Mouse (Mus musculus) heart, postnatal 10 days (tissue): ENCODE results near the gene Ovol2. TPM values are rescaled to one million over a fixed set of nuclear protein-coding genes. Genes with fewer than 3 reads are reported as not detected.

ENCODE experiments used
- DNase-seq, 2 experiments: peaks; one replicate each; pipeline ENCODE4 v3.0.0; 2021
- intact Hi-C: fragments of 180-260 bp; cut with DNase I; formaldehyde crosslinking; loops from one replicate; pipeline ENCODE4 v1.15.1; 2025
- total RNA-seq, 2 experiments: library from RNA; stranded (reverse); gene quantifications; 2 replicates each; pipeline ENCODE4 v1.2.3; 2021

Ovol2 gene
- total RNA-seq, 2 experiments from 2014 or later = not detected

DNA sequence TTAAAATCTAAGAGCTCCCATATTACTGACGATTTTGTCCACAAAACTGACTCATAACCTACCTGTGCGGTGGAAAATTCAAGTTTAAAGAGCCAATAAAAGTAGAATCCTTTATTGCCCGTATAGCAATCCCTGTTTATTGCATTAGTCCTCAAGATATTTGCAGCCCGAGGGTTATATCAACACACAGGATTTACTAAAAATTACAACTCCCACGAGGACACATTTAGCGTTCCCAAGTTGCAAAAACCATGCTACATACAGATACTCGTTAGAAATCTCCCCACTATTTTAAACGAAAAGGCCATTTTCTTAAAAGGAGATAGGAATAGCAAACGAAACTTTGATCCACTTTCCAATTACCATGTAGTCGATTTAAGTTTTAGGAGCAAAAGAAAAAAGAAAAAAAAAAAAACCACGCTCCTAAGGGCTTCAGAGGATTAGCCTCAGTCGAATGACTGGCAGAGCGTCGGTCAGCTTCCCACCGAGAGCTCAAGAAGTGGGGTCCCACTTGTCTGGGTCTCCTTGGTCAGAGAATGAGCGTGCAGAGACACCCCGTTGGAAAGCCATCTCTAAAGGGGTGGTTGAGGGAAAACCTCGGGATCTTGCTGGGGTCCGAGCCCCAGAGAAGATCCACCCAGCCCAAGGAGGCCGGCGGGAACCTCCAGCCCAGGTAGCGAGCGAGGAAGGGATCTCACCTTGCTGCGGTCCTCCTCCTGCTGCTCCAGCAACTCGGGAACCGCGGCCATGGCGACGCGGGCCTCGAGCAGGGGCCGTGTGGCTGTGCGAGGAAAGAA is 62.1 kb downstream of the Ovol2 start:
- no peak for DNase-seq
- intact Hi-C loops = loop anchor here (2.0 to 5.0 kb wide), 2 partner anchors 259 to 353 kb away; partner anchors contain the start of genes Dstn and Rrbp1

DNA sequence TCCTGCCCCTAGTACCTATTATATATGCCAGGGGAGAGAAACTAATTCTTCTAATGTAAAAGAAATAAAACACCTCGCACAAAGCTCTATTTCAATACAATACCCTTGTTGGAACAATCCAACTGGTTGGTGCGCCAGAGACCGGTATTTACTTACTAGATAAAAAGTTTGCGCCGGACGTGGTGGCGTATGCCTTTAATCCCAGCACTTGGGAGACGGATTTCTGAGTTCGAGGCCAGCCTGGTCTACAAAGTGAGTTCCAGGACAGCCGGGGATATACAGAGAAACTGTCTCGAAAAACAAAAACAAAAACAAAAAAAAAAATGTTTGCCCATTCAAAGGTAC is 62.7 kb downstream of the Ovol2 start:
- intact Hi-C loops = no loop called here

DNA sequence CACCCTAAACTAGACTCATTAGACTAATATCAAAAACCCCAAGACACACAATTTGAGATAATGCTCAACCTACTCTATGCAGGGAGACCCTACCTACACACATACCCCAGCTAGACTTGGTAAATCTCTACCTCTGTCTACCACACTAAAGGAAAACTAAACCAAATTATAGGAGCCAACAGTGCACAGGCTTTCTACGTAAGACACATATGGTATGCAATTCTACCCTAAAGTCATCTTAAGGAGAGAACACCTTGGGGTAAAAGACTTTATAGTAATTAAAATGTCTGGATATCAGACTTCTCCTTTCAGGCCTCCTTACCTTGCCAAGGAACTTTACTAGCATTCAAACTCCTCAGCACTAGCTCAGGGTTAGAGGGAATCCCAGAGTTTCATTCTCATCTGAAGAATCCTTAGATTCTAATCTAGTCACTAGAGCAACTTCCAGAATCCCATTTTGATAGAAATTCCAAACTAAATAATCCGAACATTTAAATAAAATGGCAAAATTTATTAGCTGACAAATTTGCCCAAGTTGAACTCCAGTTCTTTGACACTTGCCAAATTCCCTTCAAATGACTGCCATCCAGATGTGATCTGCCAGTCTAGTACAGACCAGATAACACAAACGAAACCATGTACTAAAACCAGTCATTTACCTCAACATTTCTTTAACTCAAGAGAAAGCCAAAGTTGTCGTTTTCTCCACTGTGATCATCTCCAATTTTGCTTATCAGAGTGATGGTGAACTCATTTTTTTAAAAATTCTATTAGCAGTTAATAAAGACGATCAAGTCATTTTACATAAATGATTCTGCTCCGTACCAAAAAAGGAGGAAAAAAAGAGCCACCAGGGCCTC is 63.3 kb downstream of the Ovol2 start:
- intact Hi-C loops = no loop called here
- DNase-seq = no peak

More for the DNA sequence above, 62.7 kb downstream of the Ovol2 start:
- DNase-seq = peak in 1 of 2 experiments; percentile 28

DNA sequence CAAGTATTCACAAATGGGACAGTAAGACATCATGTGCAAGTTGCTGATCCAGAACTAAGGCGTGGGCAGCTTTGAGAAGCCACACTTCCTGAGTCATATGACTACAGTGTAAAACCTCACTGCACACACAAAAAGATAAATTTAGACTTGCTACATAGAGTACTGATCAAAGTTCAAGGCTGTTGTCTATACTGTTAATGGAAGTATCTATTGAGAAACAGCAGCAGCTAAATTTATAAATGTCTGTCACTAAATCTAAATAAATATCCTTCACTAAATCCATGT is 64.3 kb downstream of the Ovol2 start:
- no peak for DNase-seq
- intact Hi-C loops = no loop called here

DNA sequence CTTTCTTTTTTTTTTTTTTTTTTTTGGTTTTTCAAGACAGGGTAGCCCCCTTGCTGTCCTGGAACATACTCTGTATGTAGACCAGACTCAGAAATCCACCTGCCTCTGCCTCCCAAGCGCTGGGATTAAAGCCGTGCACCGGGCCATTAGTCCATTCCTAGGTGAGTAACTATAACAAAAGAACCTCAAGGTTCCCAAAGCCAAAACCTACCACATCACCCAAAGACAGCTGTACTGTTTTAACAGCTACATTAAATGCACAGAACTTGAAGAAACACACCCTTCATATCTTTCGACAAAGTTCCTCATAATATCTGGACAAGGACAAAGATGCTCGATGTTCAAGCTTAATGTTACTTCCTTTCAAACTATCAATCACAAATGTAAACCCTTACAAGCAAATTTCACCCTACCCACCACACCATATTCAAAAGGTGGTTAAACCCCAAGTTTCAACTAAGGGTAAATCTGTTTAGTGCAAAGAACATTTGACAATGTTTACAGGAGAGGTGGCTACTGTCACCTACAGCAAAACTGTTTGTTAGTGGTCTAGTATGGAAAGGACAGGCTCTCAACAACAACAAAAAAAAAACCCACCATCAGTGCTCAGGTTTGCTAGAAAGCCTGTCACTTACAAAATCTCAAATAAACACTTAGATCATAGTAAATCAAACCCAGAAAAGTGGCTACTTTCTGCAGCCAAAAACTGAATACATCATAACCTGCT is 64.8 kb downstream of the Ovol2 start:
- DNase-seq = no peak
- intact Hi-C loops = no loop called here

DNA sequence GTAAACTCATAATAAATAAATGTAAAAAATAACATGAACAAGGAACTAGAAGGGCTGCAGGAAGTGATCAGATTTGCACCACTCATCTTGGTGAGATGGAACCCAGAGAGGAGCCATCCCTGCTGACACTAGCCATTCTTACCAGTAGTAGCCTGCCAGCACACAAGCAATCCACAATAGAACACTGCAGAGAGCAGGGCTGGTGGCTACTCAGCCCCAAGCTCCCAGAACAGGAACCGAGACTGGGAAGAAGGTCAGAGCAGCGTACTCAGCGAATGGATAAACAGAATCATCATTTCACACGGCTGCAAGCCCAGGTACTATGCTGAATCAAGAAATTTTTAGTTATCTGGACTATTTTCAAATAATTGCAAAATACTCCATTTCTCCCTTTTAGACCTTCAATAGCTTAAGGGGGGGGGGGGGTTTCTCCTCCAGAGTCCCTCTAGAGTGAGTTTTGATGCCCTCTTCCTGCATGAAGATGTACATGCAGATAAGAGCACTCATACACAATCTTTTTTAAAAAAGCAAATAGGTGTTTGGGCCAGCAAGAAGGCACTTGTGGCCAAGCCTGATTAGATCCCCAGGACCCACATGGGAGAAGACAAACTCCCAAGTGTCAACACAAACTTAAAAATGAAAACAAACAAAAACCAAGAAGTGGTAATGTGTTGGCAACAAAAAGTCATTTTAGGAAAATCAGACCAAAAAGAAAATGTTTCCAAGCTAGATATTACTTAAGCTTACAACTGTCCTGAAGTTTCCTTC is 65.8 kb downstream of the Ovol2 start:
- DNase-seq = no peak
- intact Hi-C loops = no loop called here

DNA sequence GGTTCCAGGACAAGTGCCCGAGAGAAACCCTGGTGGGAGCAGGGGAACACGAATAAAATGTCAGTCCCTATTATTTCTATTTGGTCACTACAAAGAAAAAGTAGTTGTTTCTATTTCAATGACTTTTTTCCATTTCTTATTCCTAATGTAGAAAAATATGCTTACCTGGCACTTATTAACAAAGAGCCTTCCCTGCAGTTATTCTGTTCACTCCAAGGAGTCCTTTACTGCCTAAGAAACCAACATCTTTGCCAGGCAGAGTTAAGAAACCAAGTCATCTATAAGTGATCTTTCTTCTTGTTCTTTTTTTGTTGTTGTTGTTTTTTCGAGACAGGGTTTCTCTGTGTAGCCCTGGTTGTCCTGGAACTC is 66.8 kb downstream of the Ovol2 start:
- DNase-seq = no peak
- intact Hi-C loops = no loop called here

DNA sequence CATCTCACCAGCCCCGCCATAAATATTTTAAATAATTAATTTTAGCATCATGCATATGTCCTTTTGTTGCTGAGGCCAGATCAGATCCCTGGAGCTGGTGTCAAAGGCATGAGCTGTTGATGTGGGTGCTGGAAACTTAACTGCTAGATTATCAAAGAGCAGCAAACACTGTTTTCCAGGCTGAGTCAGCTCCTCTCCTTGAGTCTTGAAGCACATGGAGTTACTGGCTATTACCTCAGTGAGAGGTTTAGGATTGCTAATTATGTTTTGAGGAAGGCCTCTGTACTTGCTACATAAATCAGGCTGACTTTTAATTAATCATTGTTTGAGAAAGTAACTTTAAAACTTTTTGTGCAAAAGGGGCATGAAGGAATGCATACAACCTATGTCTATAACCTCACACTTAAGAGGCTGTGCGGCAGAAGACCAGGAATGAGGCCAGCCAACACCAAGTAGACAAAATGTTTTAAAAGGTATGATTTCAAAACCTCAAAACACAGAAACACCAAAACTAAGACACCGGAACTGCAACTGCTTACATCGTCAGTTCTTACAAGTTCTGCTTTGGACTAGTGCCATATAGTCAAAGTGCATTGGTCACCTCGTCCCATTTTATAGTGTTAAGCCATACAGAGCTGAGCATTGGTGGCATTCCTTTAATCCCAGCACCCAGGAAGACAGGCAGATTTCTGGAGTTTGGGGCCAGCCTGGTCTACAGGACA is 67.4 kb downstream of the Ovol2 start:
- intact Hi-C loops = no loop called here
- DNase-seq = no peak

DNA sequence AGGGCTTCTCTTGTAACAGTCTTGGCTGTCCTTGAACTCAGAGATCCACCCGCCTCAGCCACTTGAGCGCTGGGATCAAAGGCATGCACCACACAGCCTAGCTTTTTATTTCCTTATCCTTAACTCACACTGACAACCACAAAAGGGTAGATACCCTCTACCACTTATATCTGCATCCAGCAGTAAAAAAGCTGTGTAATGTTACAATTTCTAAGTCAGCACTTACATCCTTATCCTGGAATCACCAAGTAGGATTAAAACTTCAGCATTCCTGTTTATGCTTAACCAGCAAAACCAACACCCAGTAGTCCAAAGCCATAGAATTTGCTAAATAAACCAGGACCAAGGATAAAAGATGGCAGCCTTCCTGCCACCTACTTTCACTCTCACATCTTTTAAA is 69.1 kb downstream of the Ovol2 start:
- DNase-seq = no peak
- intact Hi-C loops = loop anchor here (2.0 kb wide), 1 partner anchor 22 kb away; no protein-coding TSS in a partner anchor

Other genes with a start within 250 kb of the Ovol2 start
- 10 to 100 TPM in 1 of 2 experiments, 1 to 10 TPM in 1; 9.8 to 11.5 TPM for gene Mgme1, start 61.5 kb downstream of the Ovol2 start, total RNA-seq
- 10 to 100 TPM; 60.1 to 68.5 TPM for gene Snx5, start 61.2 kb downstream of the Ovol2 start, total RNA-seq
- 10 to 100 TPM; 30.3 to 32.5 TPM for gene Kat14, start 36.8 kb upstream of the Ovol2 start, total RNA-seq
- gene Pet117, start 36.9 kb upstream of the Ovol2 start, total RNA-seq = 10 to 100 TPM in 1 of 2 experiments, 1 to 10 TPM in 1; 9.1 to 14.1 TPM
- gene Dzank1, start 195.3 kb upstream of the Ovol2 start, total RNA-seq = 1 to 10 TPM; 1.8 to 2.2 TPM
- gene Polr3f, start 195.6 kb upstream of the Ovol2 start, total RNA-seq = 10 to 100 TPM; 14.6 to 16.9 TPM
- 10 to 100 TPM; 14.4 to 15.0 TPM for gene Rbbp9, start 218.7 kb upstream of the Ovol2 start, total RNA-seq
- gene Sec23b, start 224.1 kb upstream of the Ovol2 start, total RNA-seq = 10 to 100 TPM; 32.4 to 36.6 TPM